Mouse (Mus musculus) ES-CJ7 (cell line): ENCODE results near the gene Lbx1.
A peak's percentile ranks its signal among the peaks of the same experiment; 100 is the strongest.

Source experiments
- DNase-seq: peaks from one replicate; pipeline ENCODE4 v3.0.0; 2011; ENCODE audit warnings: low read depth, low spot score

The Lbx1 gene

DNA sequence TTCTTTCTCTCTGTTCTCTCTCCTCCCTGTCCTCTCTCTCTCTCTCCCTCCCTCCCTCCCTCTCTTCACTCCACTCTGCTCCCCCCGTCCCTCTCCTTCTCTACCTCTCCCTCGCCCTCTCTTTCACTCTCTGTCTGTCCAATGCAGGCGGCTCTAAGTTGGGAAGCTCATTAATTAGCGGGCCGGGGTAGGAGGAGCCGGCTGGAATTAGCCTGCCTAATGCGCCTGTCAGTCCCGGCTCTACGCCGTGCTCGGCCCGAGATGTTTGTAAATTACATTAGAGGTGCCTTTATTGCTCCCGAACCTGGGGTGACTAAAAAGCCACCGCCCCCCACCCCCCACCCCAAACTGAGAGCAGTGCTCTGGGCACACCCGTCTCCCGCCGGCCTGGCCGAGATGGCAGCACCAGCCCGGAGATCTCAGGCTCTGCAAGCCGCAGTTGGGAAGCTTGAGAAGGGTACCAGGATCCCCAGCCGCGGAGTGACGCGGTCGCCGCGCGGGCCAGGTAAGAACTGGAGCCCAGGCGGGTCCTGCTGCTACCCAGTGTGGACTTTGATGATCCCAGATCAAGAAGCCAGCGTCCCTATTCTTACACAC is at the start of gene Lbx1:
Gene Lbx1 (minus strand): TSS at position 47 of the 597 bp plus-strand sequence.
- DNase-seq = peak; percentile 54

DNA sequence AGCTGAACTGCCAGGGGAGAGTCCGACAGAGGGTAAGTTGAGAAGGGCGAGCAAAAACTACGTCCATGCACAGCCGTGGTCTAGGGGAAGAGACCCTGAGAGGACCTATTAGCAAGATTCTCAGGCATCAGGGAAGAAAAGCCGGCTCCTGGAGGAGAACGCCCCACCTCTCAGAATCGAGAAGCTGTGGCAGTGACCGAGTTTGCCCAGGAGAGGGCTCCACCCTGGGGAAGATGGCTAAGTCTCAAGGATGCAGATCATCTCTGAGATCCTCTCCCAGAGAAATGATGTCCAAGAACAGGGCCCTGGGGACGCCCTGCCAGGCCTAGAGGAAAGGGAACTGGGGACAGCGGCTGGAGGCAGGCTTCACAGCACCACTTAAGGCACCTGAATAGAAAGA is 47.7 kb upstream of the Lbx1 start:
- DNase-seq = peak; percentile 85

DNA sequence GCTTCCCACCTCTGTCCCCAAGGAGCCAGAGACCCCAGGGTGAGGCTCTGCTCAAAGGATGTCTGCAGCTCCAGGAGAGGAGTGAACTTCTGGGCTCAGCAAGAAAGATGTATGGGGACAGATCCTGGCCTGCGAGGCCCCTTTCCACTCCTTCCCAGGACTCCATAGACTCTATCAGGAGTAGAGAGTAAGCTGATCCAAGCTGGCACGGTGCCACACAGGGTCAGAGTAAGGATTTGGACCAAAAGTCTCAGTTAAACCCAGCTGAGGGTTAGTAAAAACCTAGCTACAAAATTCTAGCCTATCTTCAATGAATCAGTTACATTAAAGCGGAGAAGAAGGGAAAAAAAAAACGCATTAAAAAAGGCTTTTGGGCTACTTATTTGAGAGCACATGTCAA is 40.6 kb upstream of the Lbx1 start:
- DNase-seq = no peak

DNA sequence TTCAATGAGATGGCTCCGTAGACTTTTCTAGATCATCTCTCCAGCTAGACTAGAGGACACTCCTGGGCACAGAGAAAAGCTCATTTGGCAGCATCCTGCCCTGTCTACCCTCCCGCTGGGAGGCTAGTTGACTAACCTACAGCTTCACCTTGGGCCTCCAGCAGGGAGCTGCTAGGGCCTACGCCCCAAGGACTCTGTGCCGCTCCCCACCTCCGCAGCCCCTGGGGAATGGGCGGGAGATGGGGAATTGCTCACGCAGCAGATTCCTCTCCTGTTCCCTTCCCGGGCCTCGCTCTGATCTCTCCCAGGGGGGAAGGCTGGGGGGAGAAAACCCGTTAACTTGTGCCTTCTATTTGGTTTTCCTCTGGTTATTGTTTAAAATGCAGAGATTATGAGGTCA is 36.4 kb upstream of the Lbx1 start:
- peak; percentile 91 for DNase-seq

DNA sequence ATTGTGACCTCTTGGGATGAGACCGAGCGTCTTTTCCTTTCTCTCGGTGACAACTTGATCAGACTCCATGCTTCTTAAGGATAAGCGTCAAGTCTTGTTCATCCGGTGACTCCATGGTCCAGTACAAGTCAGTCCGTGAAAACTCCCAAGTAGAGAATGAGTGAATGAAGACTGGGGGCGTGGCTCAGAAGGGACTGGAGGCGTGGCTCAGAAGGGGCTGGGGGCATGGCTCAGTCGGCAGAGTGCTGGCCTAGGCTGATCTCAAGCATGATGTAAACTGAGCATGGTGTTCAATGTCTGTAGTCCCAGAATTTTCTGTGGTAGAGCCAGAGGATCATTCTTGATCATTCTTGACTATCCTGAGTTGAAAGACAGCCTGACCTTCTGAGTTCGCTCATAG is 27.4 kb upstream of the Lbx1 start:
- DNase-seq = peak; percentile 58

DNA sequence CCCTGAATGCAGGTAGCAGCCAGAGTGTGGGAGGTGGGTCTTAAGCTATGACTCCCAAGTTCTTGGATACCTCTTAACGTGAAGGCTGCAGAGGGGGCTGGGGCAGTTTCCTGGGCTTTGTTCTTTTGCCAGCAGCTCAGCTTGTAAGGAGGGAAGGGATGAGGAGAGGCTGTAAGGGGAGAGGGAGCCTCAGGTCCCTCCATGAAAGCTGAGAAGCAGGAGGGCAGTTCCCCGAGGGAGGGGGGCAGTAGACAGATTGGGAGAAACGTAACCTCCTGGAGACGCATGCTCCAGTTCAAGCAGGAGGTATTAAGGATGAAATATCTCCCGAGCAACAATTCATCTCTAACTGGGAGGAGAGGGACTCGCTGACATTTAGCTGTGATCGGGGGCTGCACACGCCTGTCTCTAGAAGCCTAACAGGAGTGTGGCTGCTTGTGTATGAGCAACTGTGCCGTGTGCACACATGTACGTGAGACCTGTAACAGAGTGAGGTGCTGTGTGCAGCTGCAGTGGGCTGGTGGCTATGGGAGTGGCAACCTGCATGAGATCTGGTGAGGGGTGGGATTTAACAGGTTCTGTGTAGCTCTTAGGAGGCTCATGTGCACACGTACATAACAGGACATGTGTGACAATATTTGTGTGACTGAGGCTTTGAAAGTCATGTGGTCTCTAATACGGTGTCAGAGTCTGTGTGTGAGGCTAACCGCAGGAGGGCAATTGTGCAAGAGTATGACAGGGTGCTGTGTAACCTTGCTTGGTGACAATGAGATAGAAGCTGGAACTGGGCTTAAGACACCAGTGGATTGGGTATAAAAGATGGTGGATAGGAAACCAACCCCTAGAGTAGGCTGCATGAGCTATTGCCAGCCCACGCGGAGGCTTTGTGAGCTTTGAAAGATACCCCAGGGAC is 22.1 kb upstream of the Lbx1 start:
- no peak for DNase-seq

DNA sequence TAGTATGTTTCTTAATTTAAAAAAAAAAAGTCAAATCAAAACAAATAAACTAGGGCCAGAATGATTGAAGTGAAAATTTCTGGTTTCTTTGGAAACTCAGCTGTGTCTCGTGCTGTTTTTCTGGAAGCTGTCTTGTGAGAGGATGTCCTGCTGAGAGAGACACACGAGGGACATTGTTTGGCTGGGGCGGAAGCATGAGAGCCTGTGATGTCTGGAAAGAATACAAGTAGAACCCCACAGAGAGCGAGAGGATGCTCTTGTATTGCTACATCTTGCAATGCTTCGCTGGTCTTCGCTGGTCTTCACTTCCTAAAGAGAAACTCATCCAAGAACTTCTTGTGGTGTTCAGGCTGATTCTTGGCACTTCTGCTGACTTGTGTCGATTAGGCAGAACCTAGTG is 19.2 kb upstream of the Lbx1 start:
- DNase-seq = no peak

DNA sequence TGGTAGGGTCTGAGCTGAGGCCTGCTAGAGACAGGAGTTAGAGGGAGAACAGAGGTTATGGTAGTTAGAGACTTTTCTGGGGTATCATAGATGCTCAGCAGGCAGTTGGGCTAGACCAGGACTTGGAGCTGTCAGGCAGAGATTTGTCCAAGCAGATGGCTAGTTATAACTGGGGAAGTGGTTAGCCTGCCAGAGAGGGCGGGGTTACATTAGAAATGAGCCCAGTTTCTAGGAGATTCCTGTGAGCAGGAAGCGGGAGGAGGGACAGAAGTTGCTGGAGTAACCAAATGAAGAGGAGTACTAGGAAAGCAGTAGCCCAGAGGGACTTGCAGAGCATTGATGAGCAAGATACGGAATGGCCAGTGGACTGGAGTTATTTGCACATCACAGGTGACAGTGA is 16.8 kb upstream of the Lbx1 start:
- DNase-seq = no peak

DNA sequence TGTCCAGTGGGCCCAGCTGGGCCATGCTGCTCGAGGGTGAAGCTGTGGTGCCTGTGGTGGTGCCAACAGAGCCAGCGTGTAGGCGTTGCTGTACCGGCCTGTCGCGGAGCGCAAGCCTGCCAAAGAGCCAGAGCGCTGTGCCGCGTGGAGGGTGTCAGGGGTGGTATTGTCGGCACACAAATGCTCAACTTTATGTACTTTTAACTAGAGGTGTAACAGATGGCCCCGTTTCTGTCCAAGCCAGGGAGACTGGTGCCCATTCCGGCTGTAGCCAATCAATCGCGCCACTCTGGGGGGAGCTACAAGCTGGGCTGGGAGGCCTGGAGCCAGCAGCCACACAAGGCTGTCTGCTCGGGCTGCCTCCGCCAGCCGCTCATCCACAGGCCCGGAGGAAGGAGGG is 13.1 kb upstream of the Lbx1 start:
- no peak for DNase-seq

DNA sequence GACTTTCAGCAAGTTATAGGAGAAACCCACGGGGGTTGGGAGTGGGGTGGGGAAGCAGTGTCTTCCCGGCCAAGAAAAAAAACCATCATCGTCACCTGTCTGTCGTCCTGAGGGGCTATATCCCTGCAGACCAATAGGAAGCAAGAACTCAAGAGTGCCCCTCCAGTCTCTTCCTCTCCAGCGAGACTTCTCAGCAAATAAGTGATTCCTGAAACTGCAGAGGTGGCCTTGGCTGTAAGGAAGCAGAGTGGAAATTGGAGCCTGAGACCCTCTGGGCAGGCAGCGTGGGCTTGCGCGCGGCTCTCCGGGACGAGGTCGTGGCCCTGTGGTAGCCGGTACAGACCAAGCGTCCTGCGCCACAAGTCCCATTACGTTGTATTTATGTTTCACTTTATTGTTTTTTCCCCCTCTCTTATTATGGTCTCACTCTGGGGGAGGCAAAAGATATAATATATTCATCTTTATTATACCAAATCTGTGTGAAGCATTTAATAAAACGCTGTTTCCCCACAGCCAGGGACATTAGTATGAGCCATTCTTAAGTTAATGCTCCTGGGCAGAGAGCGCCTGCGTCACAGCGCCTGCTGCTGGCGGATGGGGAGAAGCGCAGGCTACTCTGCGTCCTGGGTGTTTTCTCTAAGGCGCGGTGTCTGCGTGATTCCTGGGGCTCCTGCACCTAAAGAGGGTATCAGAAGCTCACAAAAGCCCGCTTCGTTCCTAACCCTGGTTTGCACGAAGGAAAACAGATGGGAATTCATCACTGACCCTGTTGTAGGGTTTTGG is 8.5 kb upstream of the Lbx1 start:
- DNase-seq = peak; percentile 78

DNA sequence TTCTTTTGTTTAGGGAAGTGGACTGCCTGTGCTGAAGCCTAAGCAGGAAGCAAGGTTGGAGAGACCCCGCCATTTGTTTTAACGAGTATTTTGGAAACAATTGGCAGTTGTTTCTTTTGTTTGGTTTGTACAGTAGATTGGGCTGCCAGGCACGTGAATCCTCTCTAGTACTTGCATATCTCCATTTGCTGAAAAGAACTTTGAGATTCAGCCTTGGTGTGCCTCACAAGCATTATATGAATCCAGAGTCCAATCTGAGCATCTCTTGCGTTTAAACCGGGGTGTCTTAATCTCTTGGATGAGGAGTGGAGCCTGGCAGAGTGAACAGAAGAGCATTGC is 7.6 kb upstream of the Lbx1 start:
- no peak for DNase-seq

DNA sequence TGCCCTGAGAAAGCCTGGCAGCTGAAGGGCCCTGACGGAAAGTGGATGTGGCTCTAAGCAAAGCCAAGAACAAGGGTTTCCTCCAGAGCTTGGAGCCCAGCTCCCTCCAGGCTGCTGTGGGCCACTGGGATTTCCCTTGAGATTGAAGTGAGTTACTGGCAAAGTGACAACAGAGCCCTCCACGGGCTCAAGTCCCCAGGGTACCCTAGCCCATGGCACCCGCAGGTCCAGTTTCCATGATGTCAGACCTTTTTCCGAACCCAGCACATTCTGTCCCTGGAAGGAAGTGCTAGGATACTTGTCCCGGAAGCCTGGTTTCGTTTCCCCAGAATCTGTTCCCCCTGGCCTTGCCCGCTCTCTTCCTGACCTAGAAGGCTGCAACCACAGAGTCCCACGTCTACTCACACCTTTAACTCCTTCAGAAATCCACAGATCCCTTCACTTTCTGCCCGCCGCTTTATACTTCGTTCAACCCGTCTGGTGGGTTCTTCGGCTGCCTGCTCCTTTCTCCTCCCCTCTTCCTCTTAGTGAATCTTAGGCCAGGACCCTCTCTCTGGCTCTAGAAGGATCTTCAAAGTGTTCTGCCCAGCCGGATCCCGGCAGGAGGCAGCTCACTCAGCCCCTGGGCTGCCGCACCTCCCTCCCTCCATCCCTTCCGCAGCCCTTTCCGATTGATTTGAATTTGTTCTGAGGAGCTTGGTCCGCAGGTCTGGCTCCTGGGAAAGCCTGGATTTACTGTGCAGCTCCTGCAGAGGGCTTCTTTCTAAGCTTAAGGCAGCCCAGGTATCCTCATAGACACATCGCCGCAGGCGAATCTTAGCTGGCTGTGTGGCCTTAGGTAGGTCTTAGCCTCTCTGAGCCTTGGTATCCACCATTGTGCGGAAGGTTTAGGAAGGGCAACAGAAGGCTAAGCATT is 7.0 kb upstream of the Lbx1 start:
- DNase-seq = peak; percentile 87

DNA sequence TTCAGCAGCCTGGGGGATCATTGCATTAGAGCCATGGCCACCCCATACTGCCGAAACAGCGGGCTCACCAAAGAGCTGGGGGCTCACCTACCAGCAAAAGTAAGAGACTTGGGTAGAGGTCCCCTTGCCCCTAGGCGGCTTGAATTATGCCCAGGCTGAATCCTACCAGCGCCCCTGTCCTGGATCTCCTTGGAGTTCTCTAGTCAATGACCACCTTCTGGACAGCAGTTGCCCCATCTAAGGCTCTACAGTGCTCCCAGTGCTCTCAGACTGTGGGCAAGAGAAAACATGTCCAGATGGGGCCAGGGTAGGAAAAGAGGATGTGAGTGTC is 6.4 kb upstream of the Lbx1 start:
- DNase-seq = no peak

DNA sequence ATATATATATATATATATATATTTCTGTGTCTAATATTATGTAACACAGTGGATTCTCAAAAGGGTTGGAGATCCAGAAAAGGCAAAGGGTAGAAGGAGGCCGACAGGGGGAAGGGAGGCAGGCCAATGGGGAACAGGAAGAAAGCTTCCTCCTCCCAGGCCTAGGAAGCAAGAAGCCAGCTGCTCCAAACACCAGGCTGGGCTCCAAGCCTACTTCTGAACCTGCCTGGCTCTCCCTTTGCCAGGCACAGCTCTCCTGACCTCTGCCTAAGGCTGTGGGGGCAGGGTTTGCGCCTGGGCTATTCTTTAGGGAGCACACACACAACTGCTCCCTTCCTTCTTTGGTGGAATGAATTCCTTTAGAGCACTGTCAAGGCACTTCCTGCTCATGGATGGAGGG is 4.4 kb upstream of the Lbx1 start:
- no peak for DNase-seq

DNA sequence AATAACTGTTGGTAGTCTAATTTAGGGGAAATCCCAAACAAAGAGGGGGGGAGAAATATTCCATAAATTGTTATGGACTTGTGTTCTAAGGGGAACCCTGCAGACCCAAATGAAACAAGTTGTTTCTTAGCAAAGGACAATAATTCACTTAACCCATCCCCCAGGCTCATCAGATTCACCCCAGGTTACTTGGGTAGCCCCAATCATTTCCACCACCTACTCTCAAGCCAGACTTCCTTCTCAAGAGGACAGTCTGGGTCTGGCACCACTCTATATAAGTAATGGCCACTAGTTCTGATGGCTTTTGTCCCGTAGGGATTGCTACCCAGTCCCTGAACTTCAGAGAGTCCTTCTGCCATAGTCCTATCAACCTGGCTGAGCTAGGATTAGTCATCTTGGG is 3.6 kb upstream of the Lbx1 start:
- DNase-seq = no peak

DNA sequence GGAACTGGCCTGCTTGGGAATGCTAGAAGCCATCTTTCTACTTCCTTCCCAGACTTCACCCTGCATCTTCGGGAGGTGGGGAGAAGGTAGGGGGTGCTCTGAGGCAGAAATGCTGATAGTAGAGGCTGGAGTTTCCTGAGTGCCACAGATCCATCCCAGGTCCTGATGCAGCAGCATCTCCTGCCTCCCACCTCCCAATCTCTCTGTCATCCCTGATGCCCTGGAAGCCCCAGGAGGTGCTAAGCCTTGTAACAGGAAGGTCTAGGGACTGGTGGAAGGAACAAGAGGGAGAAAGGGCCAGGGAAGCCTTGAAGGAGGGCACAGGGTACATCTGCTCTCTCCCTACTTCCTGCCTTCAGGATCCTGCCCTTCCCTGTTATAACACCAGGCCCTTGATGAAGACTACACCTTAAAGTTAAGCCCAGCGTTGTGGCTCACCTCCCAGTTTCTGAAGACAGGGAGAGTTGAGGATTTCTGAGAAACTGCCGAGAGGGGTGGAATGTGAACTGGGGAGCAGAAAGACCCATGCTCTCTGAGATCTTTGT is 2.1 kb upstream of the Lbx1 start:
- no peak for DNase-seq

DNA sequence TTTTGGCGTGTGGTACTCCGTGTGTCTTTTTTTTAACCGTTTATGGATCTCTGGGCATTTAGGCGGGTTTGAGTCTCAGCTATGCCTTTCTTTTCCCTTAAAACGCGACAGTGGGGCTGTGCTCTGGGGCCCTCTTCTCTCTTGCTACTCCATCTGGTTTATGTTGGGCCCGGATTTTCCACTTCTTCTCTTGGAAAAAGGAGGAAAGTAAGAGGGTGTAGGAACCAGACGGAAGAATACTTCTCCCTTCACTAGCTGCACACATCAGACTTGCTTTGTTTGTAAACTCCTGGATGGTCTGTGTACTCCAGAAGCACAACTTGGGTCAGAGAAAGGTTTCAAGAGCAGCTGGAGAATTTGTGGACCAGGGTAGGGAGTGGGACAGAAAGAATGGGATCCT is 1.5 kb upstream of the Lbx1 start:
- DNase-seq = no peak

DNA sequence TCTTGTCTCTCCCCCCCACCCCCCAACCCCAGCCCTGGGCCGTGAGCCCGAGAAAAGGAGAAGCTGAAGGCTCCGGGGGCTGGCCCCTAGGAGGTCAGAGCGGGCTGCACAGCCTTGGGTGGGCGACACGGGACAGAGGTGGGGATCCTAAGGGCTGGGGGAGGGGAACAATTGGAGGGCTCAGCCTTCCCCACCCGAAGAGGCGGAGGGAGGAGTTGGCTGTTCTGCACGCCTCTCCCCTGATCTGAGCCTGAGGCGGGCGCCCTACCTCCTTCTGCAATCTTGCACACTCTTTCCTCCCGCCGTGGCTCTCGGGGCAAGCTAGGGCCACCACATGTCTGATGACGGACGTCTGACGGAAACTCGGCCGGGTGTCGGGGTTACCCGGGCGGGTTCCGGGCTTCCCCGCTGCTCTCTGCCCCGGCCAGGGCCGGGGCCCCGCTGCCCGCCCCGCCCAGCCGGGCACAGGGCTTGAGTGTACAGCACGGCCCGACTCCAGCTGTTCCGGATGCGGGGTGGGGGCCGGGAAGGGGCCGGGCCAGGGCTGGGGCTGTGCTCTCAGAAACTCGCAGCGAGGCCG is 841 bp upstream of the Lbx1 start:
- DNase-seq = peak; percentile 64

DNA sequence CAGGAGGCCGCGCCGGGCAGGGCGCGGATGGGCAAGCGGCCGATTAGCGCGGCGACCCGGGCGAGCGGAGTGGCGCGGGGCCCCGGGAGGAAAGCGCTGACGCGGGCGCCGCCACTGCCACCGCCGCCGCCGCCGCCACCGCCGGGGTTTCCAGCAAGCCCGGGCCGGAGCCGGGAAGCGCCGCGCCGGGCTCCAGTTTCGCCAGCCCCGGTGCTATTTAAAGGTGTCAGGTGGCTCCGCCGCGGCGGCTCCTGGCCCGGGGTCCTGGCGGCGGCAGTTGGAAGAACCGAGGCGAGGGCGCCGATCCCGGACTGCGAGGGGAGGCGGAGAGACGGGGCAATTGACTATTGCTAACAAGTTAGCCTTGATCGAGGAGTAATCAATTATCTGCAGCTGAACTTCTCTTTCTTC is 276 bp downstream of the Lbx1 start:
- DNase-seq = no peak

DNA sequence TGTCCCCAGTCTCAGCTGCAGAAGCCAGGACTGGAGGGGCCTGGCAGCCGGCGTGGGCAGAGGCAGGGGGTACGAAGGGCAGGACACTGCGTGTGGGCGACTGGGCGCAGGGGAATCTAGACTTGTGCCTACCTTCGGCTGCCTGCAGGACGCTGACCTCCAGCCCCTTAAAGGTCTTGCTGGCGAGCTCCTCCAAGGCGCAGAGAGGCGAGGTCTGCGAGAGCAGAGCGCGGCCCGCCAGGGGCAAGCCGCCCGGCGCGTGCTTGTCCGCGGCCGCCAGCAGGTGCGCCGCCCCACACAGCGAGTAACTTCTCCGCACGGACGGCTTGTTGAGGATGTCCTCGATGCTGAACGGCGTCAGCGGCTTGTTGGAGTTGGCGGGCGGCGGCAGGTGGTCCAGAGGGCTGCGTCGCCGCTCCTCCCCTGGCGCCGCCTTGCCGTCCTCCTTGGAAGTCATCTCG is 811 bp downstream of the Lbx1 start:
- DNase-seq = peak; percentile 65

DNA sequence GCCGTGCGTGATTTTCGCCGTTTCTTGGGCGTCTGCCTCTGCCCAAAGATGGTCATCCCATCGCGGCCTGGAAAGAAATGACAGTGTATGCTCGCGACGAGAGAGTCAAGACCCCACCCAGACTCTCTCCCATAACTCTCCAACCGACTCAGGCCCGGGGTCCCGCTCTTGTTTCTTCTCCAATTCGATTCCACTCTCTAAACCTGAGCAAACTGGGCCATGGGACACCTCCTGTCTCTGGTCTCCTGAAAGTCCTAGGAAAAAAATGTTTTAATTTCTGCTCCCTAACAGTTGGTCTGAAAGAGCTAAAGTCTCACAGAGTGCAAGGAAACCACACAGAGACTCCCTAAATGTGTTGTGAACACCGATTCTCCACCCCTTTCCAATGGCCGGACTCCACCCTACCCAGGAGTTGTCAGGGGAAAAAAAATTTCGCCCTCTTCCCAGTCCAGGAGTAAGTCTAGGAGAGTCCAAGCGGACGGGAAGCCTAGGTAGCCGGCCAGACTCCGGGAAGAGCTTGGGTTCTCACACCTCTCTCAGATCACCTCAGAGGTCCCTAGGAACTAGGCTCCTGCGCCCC is 1.3 kb downstream of the Lbx1 start:
- peak; percentile 63 for DNase-seq
